ENCODE assay signal across 8 mouse cellular contexts in the genomic region with DNA sequence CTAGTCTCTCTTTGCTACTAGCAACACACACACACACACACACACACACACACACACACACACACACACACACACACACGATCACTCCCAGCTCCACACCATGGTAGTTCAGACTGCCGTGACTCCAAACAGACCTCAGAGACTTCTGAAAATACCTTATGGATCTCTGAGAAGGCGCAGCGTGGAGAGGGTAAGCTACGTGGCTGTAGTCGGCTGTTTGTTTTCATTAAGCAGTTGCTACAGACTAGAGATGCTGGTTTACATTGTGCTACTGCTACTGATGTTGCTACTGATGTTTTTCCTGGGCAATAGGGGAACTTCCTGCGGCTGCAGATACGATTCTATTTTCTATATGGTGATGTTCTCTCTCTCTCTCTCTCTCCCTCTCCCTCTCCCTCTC.
DNase-seq lines count a peak whose midpoint lies in the region; ATAC-seq and TF ChIP-seq lines count a peak whose summit lies in the region.

No protein-coding gene starts in this region.

- 11% methylated on average over 8 of the region's 8 CpGs for WGBS in liver, embryonic 14.5 days (ENCODE audit: insufficient replicate concordance)

- no peak for TF ChIP-seq CTCF in liver, embryonic 14.5 days (IDR thresholded peaks at IDR 0.05; ENCODE audit: low read depth)

- H3K4me2 ChIP-seq in liver, embryonic 14.5 days (ENCODE audit: low read depth), result peak overlapping the region; percentile 15; the same call in 1 of the 2 replicates

- no peak overlapping the region for H3K9ac ChIP-seq in liver, embryonic 14.5 days (replicated peaks)

- no peaks in the 10 kb centered on the region for H3K27me3 ChIP-seq in liver, embryonic 14.5 days (ENCODE audit: control insufficient read depth, insufficient read depth, low read length)

- H3K36me3 ChIP-seq in liver, embryonic 14.5 days (replicated peaks; ENCODE audit: control insufficient read depth, insufficient read depth, low read depth), result no peaks in the 10 kb centered on the region

- no peak for TF ChIP-seq EP300 in liver, embryonic 14.5 days (IDR thresholded peaks at IDR 0.05; ENCODE audit: low read depth)

- ATAC-seq in granulocyte monocyte progenitor cell, adult 5-6 weeks (replicated peaks; ENCODE audit: poor library complexity, severe bottlenecking), result peak; percentile 29; the same call in 1 of the 2 replicates
- no peak for ATAC-seq in liver, embryonic 14.5 days (ENCODE audit: insufficient read depth)

- peak overlapping the region in 1 of 2 experiments; percentile 23; a peak in 2 of 4 replicates for H3K4me3 ChIP-seq in liver, embryonic 14.5 days (ENCODE audit: insufficient read depth in 1 of 2, low read depth in 2 of 2, low read length in 2 of 2)

- no peak overlapping the region for H3K27ac ChIP-seq in liver, embryonic 14.5 days

- peak; percentile 42 for DNase-seq in embryo, embryonic 11 days
- no peak for DNase-seq in embryo, embryonic 10.5 days (ENCODE audit: low spot score)
- DNase-seq in CD4-positive helper T cell, adult 2 months (ENCODE audit: low read depth, low spot score), result peak; percentile 13
- no peak for DNase-seq in liver, embryonic 14.5 days (ENCODE audit: low read depth in 3 of 3, low spot score in 3 of 3)
- DNase-seq in urinary bladder, postnatal 25 days (ENCODE audit: low spot score), result no peak
- no peak for DNase-seq in urinary bladder, postnatal 36 days (ENCODE audit: low spot score in 2 of 2)
- no peak for DNase-seq in adrenal gland, adult 8-10 months

- no peaks in the 10 kb centered on the region for H3K4me1 ChIP-seq in liver, embryonic 14.5 days (replicated peaks; ENCODE audit: control insufficient read depth in 2 of 2, insufficient read depth in 2 of 2, low read length in 1 of 2)

- H3K9me3 ChIP-seq in liver, embryonic 14.5 days (ENCODE audit: control insufficient read depth, low read length), result no peaks in the 10 kb centered on the region

Comparison
In these comparisons a context has a peak if more than half of its experiments do, and no peak if none do; other contexts are left out.
1. DNase-seq: peak in embryo, embryonic 11 days (single experiment) and CD4-positive helper T cell, adult 2 months (single experiment); none in embryo, embryonic 10.5 days (single experiment), liver, embryonic 14.5 days (0 of 3), urinary bladder, postnatal 25 days (single experiment), urinary bladder, postnatal 36 days (0 of 2) and adrenal gland, adult 8-10 months (single experiment).